Mouse (Mus musculus) heart, embryonic 16.5 days (tissue): ENCODE results near the gene Nr6a1. TPM values are rescaled to one million over a fixed set of nuclear protein-coding genes. Genes with fewer than 3 reads are reported as not detected.

Experiments used
- ATAC-seq: fragments of 200-750 bp; cut with Nextera tagmentation; replicated peaks from 2 replicates; pipeline ENCODE4 v1.8.0; 2017; ENCODE audit warnings: moderate number of reproducible peaks; ENCODE audit not compliant: insufficient read depth, low FRiP score; ENCODE audit errors: extremely low read depth
- H3K27ac ChIP-seq: fragments of 300-500 bp; sonication (generic); 2 replicates; pipeline ENCODE4 v1.5.1; 2014; ENCODE audit warnings: mild to moderate bottlenecking, low read length, control low read depth, moderate library complexity
- H3K27me3 ChIP-seq: fragments of 300-500 bp; sonication (generic); 2 replicates; pipeline ENCODE4 v1.6.1; 2014; ENCODE audit warnings: low read length, mixed read lengths; ENCODE audit not compliant: control insufficient read depth, insufficient read depth
- H3K36me3 ChIP-seq: fragments of 300-500 bp; sonication (generic); 2 replicates; pipeline ENCODE4 v1.6.1; 2014; ENCODE audit not compliant: control insufficient read depth, insufficient read depth
- H3K4me1 ChIP-seq: fragments of 300-500 bp; sonication (generic); 2 replicates; pipeline ENCODE4 v1.6.1; 2014; ENCODE audit warnings: low read length, mixed read lengths; ENCODE audit not compliant: control insufficient read depth, insufficient read depth
- H3K4me2 ChIP-seq: fragments of 300-500 bp; sonication (generic); 2 replicates; pipeline ENCODE4 v1.6.1; 2014; ENCODE audit warnings: low read depth, mild to moderate bottlenecking, control low read depth, low read length
- H3K4me3 ChIP-seq: fragments of 300-500 bp; sonication (generic); 2 replicates; pipeline ENCODE4 v1.5.1; 2014; ENCODE audit warnings: mild to moderate bottlenecking, control low read depth, low read length
- H3K9ac ChIP-seq: fragments of 300-500 bp; sonication (generic); 2 replicates; pipeline ENCODE4 v1.6.1; 2014; ENCODE audit warnings: low read length, control low read depth
- H3K9me3 ChIP-seq: fragments of 300-500 bp; sonication (generic); replicated peaks from 2 replicates; pipeline ENCODE4 v1.6.1; 2016; ENCODE audit warnings: low read length; ENCODE audit not compliant: control insufficient read depth
- WGBS: fragments of 180-500 bp; shearing (Covaris S2); extraction: QIAGEN DNeasy Blood & Tissue Kit; methylation state at CpG from one replicate; pipeline ENCODE4 v1.1.7; 2014; 5-methylcytosine and 5-hydroxymethylcytosine counted together
- polyA plus RNA-seq: library from polyadenylated mRNA; unstranded; fragments of >200 nt; fragmentation: Nextera tagmentation; extraction: Ambion mirVana; gene quantifications from 2 replicates; pipeline ENCODE4 v1.2.1, GENCODE M21; 2015

Gene Nr6a1
- polyA plus RNA-seq, 1 experiment from 2014 or later = 0.55 TPM

DNA sequence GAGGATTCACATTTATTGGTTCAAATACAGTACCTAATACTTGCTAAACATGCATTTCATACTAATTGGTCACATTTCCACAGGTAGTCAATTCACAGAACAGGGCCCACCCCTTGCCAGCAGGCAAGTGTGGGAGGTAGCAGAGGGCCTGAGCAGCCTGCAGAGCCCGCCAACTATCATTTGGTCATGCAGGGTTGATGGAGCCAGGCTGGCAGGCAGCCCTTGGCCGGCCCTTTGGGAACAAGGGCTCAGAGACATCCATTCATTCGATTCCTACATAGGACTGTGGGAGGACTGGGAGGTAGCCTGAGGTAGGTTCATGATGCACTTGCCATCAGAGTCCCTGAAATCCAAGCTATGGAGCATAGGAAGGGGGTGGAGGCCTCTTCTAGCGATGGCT lies 204.1 kb downstream of the Nr6a1 start:
- Histone ChIP-seq H3K27me3 (no peaks in the 10 kb centered on the region), H3K9me3 (no peaks in the 10 kb centered on the region), H3K4me2 (no peak overlapping the region), H3K36me3 (no peaks in the 10 kb centered on the region), H3K4me1 (no peaks in the 10 kb centered on the region), H3K4me3 (no peak overlapping the region), H3K9ac (no peak overlapping the region), H3K27ac (no peak overlapping the region)
- no peak for ATAC-seq
- WGBS = 86% methylated on average over 4 of the region's 4 CpGs

GRCm38 (mm10) chr2:38722076-38722475 lies 205.4 kb downstream of the Nr6a1 start:
- WGBS = 48% methylated on average over 4 of the region's 4 CpGs
- no peaks in the 10 kb centered on the region for H3K4me1 ChIP-seq
- no peak for ATAC-seq
- no peaks in the 10 kb centered on the region for H3K9me3 ChIP-seq
- no peak overlapping the region for H3K4me2 ChIP-seq
- H3K27ac ChIP-seq = no peak overlapping the region
- no peaks in the 10 kb centered on the region for H3K36me3 ChIP-seq
- no peak overlapping the region for H3K9ac ChIP-seq
- no peaks in the 10 kb centered on the region for H3K27me3 ChIP-seq
- H3K4me3 ChIP-seq = no peak overlapping the region

- Histone ChIP-seq H3K27ac (no peak overlapping the region), H3K4me1 (no peaks in the 10 kb centered on the region), H3K4me2 (no peak overlapping the region), H3K9ac (no peak overlapping the region), H3K27me3 (no peaks in the 10 kb centered on the region; the same call in 1 of the 2 replicates), H3K36me3 (no peaks in the 10 kb centered on the region), H3K4me3 (no peak overlapping the region), H3K9me3 (no peaks in the 10 kb centered on the region)
- no peak for ATAC-seq
- 77% methylated on average over 2 of the region's 2 CpGs for WGBS
Measured at GRCm38 (mm10) chr2:38720661-38721060, 206.8 kb downstream of the Nr6a1 start.

DNA sequence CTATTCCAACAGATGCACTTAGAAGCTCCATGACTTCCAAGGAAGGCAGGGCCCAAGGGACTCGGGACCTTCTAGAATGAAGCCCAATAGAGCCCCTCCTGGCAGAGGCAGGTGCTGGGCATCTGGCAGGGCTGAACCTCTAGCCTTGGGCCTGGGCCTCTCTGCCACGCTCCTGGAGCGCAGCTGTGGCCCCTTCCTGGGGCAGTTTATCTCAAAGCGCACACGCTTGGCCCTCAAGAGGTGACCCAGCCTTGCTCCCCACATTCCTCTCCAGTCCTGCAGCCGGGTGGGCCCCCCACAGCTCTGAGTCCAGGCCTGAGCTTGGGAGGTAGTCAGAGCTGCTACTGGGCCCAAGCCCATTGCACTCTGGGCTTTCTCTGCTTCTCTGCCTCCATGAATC lies 208.1 kb downstream of the Nr6a1 start:
- ATAC-seq = no peak
- no peak overlapping the region for H3K4me3 ChIP-seq
- no peak overlapping the region for H3K9ac ChIP-seq
- no peaks in the 10 kb centered on the region for H3K9me3 ChIP-seq
- no peak overlapping the region for H3K4me2 ChIP-seq
- peaks cover 4% of the 10 kb centered on the region for H3K27me3 ChIP-seq
- no peaks in the 10 kb centered on the region for H3K36me3 ChIP-seq
- no peaks in the 10 kb centered on the region for H3K4me1 ChIP-seq
- 60% methylated on average over 6 of the region's 6 CpGs for WGBS
- H3K27ac ChIP-seq = no peak overlapping the region

GRCm38 (mm10) chr2:38718676-38719075 lies 208.8 kb downstream of the Nr6a1 start:
- Histone ChIP-seq H3K4me2 (no peak overlapping the region), H3K27me3 (peaks cover 11% of the 10 kb centered on the region), H3K36me3 (no peaks in the 10 kb centered on the region), H3K9me3 (no peaks in the 10 kb centered on the region), H3K4me1 (no peaks in the 10 kb centered on the region), H3K4me3 (no peak overlapping the region), H3K27ac (no peak overlapping the region), H3K9ac (no peak overlapping the region)
- ATAC-seq = no peak
- WGBS = 45% methylated on average over 8 of the region's 8 CpGs

GRCm38 (mm10) chr2:38717436-38717835 lies 210.1 kb downstream of the Nr6a1 start:
- Histone ChIP-seq H3K4me1 (no peaks in the 10 kb centered on the region), H3K4me2 (no peak overlapping the region), H3K9me3 (no peaks in the 10 kb centered on the region), H3K27me3 (peaks cover 23% of the 10 kb centered on the region), H3K27ac (no peak overlapping the region), H3K36me3 (no peaks in the 10 kb centered on the region), H3K9ac (no peak overlapping the region), H3K4me3 (no peak overlapping the region)
- 68% methylated on average over 2 of the region's 2 CpGs for WGBS
- ATAC-seq = no peak

- H3K27me3 ChIP-seq = peaks cover 53% of the 10 kb centered on the region
- peaks cover 8% of the 10 kb centered on the region for H3K4me1 ChIP-seq
- H3K36me3 ChIP-seq = no peaks in the 10 kb centered on the region
- H3K9ac ChIP-seq = no peak within 1 kb of the TSS
- 94% methylated on average over 13 of the region's 13 CpGs for WGBS
- ATAC-seq = no peak
- no peaks in the 10 kb centered on the region for H3K9me3 ChIP-seq
- H3K4me3 ChIP-seq = no peak within 1 kb of the TSS
- no peak within 1 kb of the TSS for H3K27ac ChIP-seq
- H3K4me2 ChIP-seq = no peak within 1 kb of the TSS
Measured at GRCm38 (mm10) chr2:38714324-38714723, 213.2 kb downstream of the Nr6a1 start, which contains the start of gene Nr5a1. Nr5a1 (minus strand) TSS chr2:38714542.

DNA sequence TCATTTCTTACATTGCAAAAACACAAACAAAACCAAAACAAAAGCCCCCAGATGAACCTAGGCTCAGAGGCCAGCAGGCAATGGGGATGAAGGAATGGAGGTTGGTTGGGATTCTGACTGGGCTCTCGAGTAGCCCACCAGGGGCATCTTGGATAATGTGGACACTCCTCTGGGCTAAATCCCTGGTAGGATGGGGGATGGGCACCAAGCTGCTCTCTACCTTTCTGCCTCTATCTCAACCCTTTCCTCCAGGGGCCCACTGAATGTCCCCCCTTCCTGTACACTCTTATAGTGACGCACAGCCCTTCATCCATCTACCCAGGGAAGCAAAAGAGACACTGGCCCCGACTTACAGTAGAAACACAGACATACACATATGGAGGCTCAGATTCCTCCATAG lies 213.9 kb downstream of the Nr6a1 start:
- H3K27ac ChIP-seq = no peak overlapping the region
- ATAC-seq = no peak
- H3K9ac ChIP-seq = no peak overlapping the region
- H3K4me3 ChIP-seq = no peak overlapping the region
- peaks cover 60% of the 10 kb centered on the region for H3K27me3 ChIP-seq
- 68% methylated on average over 3 of the region's 3 CpGs for WGBS
- no peak overlapping the region for H3K4me2 ChIP-seq
- no peaks in the 10 kb centered on the region for H3K9me3 ChIP-seq
- peaks cover 8% of the 10 kb centered on the region for H3K4me1 ChIP-seq
- no peaks in the 10 kb centered on the region for H3K36me3 ChIP-seq

DNA sequence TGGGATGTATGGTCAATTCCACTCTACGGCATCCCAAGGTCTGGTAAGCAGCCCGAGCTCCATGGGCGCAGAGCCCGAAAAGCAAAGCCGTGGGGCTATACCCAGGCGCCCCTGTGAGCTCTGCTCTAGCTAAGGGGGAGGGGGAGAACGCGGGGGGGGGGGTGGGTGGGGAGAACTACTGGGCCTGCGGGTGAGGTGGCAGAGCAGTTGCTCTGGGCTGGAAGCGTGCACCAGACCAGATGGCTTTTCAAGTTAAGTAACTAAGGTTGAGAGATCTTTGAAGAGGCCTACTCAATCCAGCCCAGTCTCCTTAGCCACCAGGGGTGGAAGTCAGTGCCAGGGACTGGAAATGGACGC lies 214.7 kb downstream of the Nr6a1 start:
- H3K36me3 ChIP-seq = no peaks in the 10 kb centered on the region
- 38% methylated on average over 11 of the region's 11 CpGs for WGBS
- H3K4me1 ChIP-seq = peaks cover 8% of the 10 kb centered on the region
- no peak overlapping the region for H3K27ac ChIP-seq
- no peak overlapping the region for H3K4me2 ChIP-seq
- no peak overlapping the region for H3K4me3 ChIP-seq
- peaks cover 69% of the 10 kb centered on the region for H3K27me3 ChIP-seq
- H3K9me3 ChIP-seq = no peaks in the 10 kb centered on the region
- ATAC-seq = no peak
- H3K9ac ChIP-seq = no peak overlapping the region
